Mouse (Mus musculus): ENCODE results near the gene Prima1. TPM values are rescaled to one million over a fixed set of nuclear protein-coding genes. Genes with fewer than 3 reads are reported as not detected.

Gene Prima1
- polyA plus RNA-seq, 1 experiment from 2014 or later, result 2.1 TPM

DNA sequence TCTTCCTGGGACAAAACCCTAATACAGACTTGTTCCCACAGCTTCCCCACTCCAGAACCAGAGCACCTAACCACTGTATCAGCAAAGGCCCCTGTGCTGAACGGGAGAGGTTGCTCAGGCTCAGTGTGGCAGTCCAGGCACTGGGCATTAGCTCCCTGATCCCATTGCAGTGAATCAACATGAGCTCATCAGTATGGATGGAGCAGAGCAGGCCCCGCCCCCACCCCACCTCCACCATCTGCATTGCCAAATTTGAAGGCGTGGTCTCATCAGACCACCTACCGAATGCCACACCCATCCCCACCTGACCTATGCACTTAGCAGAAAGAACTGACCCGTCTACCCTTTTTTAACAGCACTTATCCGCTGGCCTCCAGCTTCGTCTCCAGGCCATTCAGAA is 58.9 kb downstream of the Prima1 start:
- Histone ChIP-seq H3K27me3 (no peaks in the 10 kb centered on the region), H3K9me3 (no peaks in the 10 kb centered on the region), H3K36me3 (peaks cover 44% of the 10 kb centered on the region), H3K4me3 (replicated peaks) (no peak overlapping the region), H3K27ac (no peak overlapping the region), H3K9ac (replicated peaks) (no peak overlapping the region), H3K4me1 (replicated peaks) (peaks cover 7% of the 10 kb centered on the region; the same call in 1 of the 2 replicates), H3K4me2 (replicated peaks) (no peak overlapping the region)
- WGBS, result 14% methylated on average over 7 of the region's 7 CpGs
- no peak; the same call in 1 of the 2 replicates for ATAC-seq

DNA sequence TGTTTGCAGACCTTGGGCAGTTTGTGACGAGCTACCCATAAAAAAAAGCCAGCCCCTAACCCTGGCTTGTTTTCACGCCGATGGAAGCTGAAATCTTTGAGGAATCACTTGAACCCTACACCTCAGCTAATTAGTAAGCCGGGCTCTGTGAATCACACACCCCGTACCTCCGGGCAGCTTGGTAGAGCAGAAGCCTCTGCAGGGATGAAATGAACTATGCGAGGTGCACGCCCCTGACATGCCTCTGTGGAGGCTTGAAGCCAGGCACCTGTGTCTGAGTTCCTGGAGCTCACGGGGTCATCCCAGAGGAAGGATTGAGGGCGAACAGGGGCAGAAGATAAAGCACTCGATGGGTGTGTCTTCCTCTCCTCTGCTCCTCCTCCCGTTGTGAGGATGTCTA is 73.1 kb downstream of the Prima1 start:
- Histone ChIP-seq H3K4me2 (replicated peaks) (no peak overlapping the region), H3K36me3 (peaks cover 77% of the 10 kb centered on the region), H3K9me3 (no peaks in the 10 kb centered on the region), H3K27me3 (no peaks in the 10 kb centered on the region), H3K27ac (no peak overlapping the region), H3K4me3 (replicated peaks) (no peak overlapping the region), H3K4me1 (replicated peaks) (peaks cover 34% of the 10 kb centered on the region), H3K9ac (replicated peaks) (no peak overlapping the region)
- ATAC-seq, result no peak
- 85% methylated on average over 12 of the region's 12 CpGs for WGBS

DNA sequence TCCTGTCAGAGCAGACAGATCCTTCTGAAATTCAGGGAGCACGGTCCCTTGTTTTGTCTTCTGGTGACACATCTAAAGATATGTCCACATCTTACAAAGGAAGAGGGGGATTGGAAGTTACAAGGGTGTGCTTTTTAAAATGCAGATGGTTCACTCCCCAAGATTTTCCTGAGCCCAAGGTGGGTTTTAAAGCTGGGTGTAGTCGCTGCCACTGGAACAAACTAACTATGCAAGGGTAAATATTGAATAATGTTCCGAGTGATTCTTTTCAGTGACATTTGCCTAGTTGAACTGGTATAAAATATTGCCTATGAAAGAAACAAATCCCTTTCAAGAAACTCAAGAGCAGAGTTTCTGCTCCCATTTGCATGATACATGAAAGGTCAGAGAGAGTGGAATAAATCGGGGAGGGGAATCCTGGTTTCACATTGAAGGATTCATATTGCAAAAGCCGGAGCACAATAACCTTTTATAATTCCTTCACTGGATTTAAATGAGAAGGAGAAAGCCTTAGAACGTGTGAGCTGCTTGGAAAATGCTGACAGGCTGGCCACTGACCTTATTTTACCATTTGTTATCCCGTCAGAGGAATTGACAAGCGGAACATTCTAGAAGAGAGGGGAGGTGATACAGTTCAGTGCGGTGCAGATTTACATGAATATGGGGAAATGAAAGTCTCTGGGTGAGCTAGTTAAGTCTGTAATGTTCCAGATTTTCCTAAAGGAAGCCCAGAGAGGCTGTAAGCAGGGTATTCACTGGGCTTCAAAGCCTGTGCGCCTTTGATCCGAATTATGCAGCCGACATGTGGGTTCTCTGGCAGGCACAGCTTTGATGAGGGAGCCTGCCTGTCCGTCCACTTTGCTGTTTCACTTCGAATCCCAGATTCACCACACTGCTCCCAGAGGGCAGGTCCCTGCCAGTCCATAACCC is 77.6 kb downstream of the Prima1 start:
- no peaks in the 10 kb centered on the region for H3K27me3 ChIP-seq
- WGBS, result 13% methylated on average over 14 of the region's 14 CpGs
- H3K4me2 ChIP-seq (replicated peaks), result no peak overlapping the region
- no peak overlapping the region for H3K4me3 ChIP-seq (replicated peaks)
- H3K4me1 ChIP-seq (replicated peaks), result peaks cover 36% of the 10 kb centered on the region
- ATAC-seq, result peak; percentile 93
- H3K27ac ChIP-seq, result peak overlapping the region; percentile 59
- no peaks in the 10 kb centered on the region for H3K9me3 ChIP-seq
- H3K9ac ChIP-seq (replicated peaks), result no peak overlapping the region
- peaks cover 59% of the 10 kb centered on the region for H3K36me3 ChIP-seq

GRCm38 (mm10) chr12:103163596-103163995 is 78.4 kb downstream of the Prima1 start:
- H3K9ac ChIP-seq (replicated peaks), result no peak overlapping the region
- no peak for ATAC-seq
- peak overlapping the region; percentile 59 for H3K27ac ChIP-seq
- H3K9me3 ChIP-seq, result no peaks in the 10 kb centered on the region
- no peak overlapping the region for H3K4me2 ChIP-seq (replicated peaks)
- no peaks in the 10 kb centered on the region for H3K27me3 ChIP-seq
- peaks cover 39% of the 10 kb centered on the region for H3K4me1 ChIP-seq (replicated peaks)
- H3K4me3 ChIP-seq (replicated peaks), result no peak overlapping the region
- H3K36me3 ChIP-seq, result peaks cover 59% of the 10 kb centered on the region
- WGBS, result 53% methylated on average over 10 of the region's 10 CpGs

- H3K27ac ChIP-seq, result no peak overlapping the region
- 94% methylated on average over 4 of the region's 4 CpGs for WGBS
- H3K36me3 ChIP-seq, result peaks cover 47% of the 10 kb centered on the region
- peaks cover 54% of the 10 kb centered on the region for H3K4me1 ChIP-seq (replicated peaks)
- no peak overlapping the region for H3K4me2 ChIP-seq (replicated peaks)
- no peak overlapping the region for H3K9ac ChIP-seq (replicated peaks)
- no peak for ATAC-seq
- H3K9me3 ChIP-seq, result no peaks in the 10 kb centered on the region
- no peak overlapping the region for H3K4me3 ChIP-seq (replicated peaks)
- no peaks in the 10 kb centered on the region for H3K27me3 ChIP-seq
Observed at GRCm38 (mm10) chr12:103160721-103161120, 81.2 kb downstream of the Prima1 start.

- no peak overlapping the region for H3K4me3 ChIP-seq (replicated peaks)
- H3K9me3 ChIP-seq, result no peaks in the 10 kb centered on the region
- H3K4me1 ChIP-seq (replicated peaks), result peaks cover 37% of the 10 kb centered on the region
- H3K36me3 ChIP-seq, result peaks cover 46% of the 10 kb centered on the region
- H3K9ac ChIP-seq (replicated peaks), result no peak overlapping the region
- no peak overlapping the region for H3K4me2 ChIP-seq (replicated peaks)
- 72% methylated on average over 8 of the region's 8 CpGs for WGBS
- ATAC-seq, result no peak
- no peak overlapping the region for H3K27ac ChIP-seq
- H3K27me3 ChIP-seq, result no peaks in the 10 kb centered on the region
Observed at GRCm38 (mm10) chr12:103159016-103159415, 82.9 kb downstream of the Prima1 start.

DNA sequence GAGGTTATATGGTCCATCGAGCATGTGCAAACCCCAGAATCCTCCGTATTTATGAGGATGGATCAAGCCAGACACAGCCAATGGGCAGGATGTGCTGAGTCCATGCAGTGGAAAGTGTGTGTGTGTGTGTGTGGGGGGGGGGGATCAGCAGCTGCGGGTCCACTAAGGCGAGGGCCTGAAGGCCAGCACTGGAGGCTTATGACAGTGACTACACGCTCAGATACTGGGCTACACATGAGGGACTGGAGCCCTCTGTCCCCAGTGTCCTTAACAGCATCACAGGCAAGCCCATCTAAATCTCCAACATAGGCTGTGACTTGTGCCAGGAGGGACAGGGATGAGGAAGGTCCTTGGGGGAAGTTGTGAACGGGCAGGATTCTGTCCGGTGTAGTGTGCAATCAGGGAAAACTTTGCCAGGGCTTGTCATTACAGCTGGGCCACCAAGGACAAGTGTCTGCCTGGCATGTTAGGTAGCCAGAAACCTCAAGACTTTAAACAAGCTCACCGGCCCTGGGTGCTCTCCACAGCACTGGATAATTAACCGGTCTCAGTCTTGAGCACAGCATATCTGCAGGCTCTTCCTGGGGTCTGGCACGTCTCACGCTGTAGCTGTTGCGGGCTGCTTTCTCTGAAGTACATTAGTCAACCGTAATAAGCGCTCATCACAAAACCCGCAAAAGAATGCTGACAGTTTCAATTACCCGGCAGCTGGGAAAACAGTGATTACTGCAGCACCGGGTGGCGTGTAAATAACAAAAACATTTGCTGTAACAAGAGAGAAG is 84.6 kb downstream of the Prima1 start:
- Histone ChIP-seq H3K4me2 (replicated peaks) (no peak overlapping the region), H3K4me3 (replicated peaks) (no peak overlapping the region), H3K36me3 (peaks cover 41% of the 10 kb centered on the region), H3K27me3 (no peaks in the 10 kb centered on the region), H3K9ac (replicated peaks) (no peak overlapping the region), H3K27ac (no peak overlapping the region), H3K4me1 (replicated peaks) (peaks cover 28% of the 10 kb centered on the region), H3K9me3 (no peaks in the 10 kb centered on the region)
- peak; percentile 62 for ATAC-seq
- 57% methylated on average over 18 of the region's 18 CpGs for WGBS

DNA sequence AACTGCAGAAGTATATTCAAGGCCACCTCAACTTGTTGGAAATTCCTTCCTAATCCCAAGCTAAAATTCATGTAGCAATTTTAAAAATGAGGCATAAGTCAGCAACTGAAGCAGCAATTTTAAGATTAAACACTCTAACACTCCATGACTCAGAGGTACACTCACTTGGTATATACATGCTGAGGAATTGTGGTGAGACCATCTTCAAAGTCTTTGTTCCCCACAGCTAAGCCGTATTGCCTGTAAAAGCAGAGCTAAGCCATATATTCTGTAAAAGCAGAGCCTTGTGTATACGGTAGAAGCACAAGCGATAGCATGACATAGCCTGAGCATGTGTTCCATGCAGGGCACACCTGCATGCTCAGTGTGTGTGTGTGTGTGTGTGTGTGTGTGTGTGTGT is 86.5 kb downstream of the Prima1 start:
- H3K4me1 ChIP-seq (replicated peaks), result peaks cover 28% of the 10 kb centered on the region
- no peaks in the 10 kb centered on the region for H3K9me3 ChIP-seq
- no peaks in the 10 kb centered on the region for H3K27me3 ChIP-seq
- H3K4me2 ChIP-seq (replicated peaks), result no peak overlapping the region
- ATAC-seq, result peak; percentile 46; the same call in 1 of the 2 replicates
- H3K36me3 ChIP-seq, result peaks cover 31% of the 10 kb centered on the region
- no peak overlapping the region for H3K9ac ChIP-seq (replicated peaks)
- WGBS, result 58% methylated on average over 3 of the region's 3 CpGs
- H3K4me3 ChIP-seq (replicated peaks), result no peak overlapping the region
- no peak overlapping the region for H3K27ac ChIP-seq

GRCm38 (mm10) chr12:103154927-103155326 is 87.0 kb downstream of the Prima1 start:
- Histone ChIP-seq H3K4me3 (replicated peaks) (no peak overlapping the region), H3K27ac (no peak overlapping the region), H3K4me2 (replicated peaks) (no peak overlapping the region), H3K9ac (replicated peaks) (no peak overlapping the region), H3K36me3 (peaks cover 31% of the 10 kb centered on the region), H3K9me3 (no peaks in the 10 kb centered on the region), H3K27me3 (no peaks in the 10 kb centered on the region), H3K4me1 (replicated peaks) (peaks cover 28% of the 10 kb centered on the region)
- WGBS, result 75% methylated on average over 2 of the region's 2 CpGs
- no peak for ATAC-seq

DNA sequence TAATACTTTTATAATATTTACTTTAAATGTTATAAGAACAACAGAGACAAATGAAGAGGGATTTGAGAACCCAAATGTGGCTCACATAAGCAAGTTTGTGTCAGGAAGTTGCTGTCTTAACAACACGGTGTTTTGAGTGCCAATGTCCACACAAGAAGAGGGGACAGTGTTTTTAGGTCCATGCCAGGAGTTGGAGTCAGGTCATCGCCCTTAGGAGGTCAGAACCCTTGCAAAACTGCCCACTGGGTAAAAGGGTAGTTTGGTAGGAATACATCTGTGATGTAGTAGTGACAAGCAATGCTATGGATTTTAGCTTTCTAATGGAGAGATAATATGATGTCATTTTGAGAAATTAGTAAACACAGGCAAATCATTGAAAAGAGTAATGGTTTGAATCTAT is 91.7 kb downstream of the Prima1 start:
- H3K9ac ChIP-seq (replicated peaks), result no peak overlapping the region
- peaks cover 43% of the 10 kb centered on the region for H3K36me3 ChIP-seq

More for the DNA sequence above, 91.7 kb downstream of the Prima1 start:
- Histone ChIP-seq H3K27me3 (no peaks in the 10 kb centered on the region), H3K27ac (no peak overlapping the region), H3K9me3 (no peaks in the 10 kb centered on the region), H3K4me3 (replicated peaks) (no peak overlapping the region), H3K4me1 (replicated peaks) (no peaks in the 10 kb centered on the region), H3K4me2 (replicated peaks) (no peak overlapping the region)
- no peak for ATAC-seq
- 84% methylated on average over 2 of the region's 2 CpGs for WGBS
